Mouse (Mus musculus) right cerebral cortex, postnatal 25 days (tissue): ENCODE data around the gene Pitpnc1.

ENCODE experiments used
- DNase-seq: peaks from one replicate; pipeline ENCODE4 v3.0.0; 2022

Gene Pitpnc1

DNA sequence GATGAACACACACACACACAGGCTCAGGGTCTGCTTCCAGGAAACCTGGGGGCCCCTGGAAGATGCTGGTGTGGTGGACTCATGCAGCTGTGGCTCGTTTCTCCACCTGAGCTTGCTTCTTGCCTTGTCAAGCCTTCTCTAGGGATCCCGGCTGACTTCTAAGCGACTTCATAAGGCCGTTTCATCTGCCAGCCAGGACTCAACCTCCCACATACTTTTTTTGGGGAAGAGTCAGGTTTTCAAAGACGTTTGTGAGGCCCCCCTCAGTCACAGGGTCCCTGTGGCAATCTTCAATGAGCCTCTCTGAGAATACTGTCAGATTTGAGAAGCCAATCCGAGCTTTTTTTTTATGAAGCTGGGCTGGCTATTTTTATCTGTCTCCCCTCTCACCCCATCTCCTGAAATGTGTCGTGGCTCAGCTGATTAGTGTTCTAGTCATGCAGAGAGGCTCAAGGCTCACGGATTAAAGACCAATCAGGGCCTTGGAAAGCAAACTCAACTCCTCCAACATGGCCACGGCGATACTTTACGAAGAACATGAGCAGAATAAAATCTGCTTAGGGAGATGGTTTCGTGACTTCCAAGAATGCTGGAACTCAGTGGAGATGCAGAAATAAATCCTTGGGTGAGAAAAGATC is 247.8 kb downstream of the Pitpnc1 start:
- no peak for DNase-seq

DNA sequence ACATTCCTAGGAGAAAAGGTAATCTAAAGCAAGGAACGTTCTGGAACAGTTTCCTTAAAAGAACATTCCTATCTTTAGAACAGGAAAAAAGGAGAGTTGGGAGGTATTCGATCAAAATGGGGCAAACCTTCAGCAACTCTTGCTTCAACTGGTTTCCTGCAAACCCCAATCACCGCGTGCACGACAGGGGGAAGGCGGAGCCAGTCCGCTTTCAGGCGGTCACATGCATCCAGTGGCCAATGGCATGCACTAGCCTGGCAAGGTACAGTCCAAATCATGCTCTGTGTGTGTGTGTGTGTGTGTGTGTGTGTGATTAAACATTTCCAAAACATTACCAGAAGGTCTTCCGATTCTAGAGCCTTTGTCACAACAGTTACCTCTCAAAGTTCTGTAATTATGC is 255.4 kb downstream of the Pitpnc1 start:
- DNase-seq: no peak

DNA sequence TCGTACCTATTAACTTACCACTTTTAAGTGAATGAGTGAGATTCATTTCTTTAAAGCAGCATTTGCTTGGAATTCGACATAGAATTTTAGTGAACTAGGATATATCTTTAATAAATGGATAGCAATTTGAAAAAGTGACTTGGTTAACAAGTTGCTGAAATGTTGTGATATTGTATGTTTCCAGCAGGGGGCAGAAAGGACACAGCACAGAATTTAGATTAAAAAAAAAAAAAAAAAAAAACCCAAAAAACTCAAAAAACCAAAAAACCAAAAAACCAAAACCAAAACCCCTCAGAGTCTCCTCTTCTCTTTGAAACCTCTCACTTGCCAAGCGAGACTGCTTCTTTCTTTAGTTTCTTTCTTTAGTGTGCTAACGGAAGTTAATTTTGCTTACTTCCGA is 256.8 kb downstream of the Pitpnc1 start:
- no peak for DNase-seq

DNA sequence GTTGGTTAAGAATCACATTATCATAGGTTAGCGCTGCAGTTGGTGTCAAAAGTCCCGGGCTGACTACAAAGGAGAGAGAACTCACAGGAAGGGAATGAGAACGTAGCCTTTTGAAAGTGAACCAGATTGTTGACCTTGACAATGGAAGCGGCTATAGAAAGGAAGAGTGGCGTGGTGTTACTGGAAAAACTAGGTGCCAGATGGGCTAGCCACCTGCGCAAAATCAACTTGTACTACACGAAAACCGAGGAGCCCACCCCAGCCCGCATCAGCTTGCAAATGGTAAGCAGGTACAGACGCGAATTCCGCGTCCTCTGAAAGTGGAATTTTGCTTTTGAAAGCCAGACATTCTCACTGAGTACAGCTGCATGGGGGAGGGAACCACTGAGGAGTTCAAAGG is 260.7 kb downstream of the Pitpnc1 start:
- no peak for DNase-seq

DNA sequence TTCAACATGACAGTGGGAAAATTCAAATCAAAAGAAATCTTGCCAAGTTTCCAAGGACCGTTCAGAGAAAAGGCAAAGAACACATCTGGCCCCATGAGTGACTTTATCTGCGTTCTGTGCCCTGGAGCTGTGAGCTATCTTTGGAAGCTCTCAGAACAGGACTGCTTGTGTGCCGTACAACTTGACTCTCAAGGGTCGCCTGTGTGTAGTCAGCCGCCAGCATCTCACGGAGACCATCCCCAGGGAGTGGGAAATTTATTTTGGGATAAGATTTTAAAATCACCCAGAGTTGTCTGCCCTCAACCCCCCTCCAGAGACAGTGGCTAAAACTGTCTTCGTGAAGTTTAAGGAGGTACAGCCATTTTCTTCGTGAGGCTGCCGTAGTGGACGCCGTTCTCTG is 268.7 kb downstream of the Pitpnc1 start:
- no peak for DNase-seq

DNA sequence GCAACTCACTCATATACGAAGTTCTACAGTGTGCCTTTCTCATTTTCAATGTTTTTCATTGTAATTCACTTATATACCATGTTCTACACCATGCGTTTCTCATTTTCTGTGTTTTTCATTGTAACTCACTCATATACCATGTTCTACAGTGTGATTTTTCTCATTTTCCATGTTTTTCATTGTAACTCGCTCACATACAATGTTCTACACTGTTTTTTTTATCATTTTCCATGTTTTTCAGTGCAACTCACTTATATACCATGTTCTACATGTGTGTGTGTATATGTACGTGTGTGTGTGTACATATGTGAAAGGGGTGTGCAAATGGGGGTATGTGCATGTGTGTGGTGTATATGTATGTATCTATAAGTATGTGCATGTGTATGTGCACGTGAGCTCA is 271.2 kb downstream of the Pitpnc1 start:
- no peak for DNase-seq

DNA sequence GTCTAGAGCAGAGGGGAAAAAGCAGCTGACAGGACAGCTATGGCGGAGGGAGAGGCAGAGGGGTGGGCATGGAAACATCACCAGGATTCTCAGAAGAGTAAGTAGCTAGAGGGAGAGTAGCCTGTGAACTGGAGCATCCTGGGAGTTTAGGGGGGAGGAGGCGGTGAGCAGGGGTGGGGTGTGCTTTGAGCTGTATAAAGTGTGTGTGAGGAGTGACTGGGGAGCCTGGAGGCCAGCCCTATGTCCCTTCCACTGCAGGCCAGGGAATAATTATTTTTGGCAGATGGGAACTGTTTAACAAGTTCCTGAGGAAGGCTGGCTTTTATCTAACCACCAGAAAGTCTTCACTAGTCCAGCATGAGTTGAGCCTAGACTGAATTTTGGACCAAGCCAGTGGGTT is 275.2 kb downstream of the Pitpnc1 start:
- DNase-seq: no peak

DNA sequence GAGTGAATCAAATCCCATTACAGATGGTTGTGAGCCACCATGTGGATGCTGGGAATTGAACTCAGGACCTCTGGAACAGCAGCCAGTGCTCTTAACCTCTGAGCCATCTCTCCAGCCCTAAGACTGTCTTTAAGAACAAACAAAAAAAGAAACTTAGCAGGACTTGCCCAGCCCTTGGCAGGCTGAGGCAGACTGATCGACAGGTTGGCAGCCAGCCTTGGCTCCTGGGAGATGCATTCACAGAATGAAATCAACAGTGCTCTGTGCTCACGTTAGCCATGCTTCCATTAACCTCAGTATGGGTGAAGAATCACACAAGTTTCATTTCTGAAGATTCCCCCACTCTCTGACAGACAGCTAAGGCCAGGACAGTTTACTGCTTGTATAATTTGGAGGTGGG is 280.1 kb downstream of the Pitpnc1 start:
- DNase-seq: no peak

DNA sequence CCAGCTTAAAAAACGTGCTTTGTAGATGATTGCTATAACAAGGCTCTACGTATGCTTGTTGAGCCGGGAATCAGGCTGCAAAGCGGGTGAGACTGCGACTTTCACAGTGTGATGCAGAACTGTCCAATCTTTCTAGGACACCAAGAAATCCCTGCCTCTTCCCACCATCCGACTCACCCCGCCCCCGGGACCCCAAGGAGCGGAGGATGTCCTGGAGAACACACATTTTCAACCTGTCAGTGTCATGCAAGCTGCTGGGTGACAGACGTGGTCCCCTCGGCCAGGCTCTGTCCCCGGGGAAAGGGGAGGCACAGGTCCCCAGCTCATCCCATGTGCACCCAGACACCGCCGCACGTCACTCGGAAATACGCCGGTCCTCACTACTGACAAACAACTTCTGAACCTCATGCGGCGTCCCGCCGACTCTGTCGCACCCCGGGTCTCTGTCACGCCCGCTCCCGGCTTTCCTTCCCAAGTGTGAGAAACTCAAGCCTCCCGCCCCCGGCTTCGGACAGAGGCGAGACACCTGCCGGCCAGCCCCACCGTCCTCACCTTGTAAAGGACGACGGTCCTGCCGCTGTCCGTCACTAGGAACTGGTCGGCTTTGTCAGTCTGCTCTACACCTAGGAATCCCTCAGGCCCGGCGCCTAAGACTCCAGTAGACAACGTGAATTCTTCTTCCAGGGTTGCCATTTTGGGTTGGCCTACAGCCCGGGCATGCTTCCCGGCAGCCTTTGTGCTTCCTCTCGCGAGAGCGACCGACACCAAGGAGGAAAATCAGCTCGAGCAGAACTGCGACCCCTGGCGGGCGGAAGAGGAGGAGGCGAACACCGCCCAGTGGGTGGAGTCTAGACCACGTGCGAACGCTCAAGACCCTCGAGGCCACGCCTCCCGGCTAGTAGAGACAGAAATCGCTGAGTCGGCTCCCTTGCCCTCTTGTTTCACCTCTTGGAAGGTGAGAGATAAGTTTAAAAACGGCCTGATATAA is 281.6 kb downstream of the Pitpnc1 start, which contains the start of gene Nol11:
Gene Nol11 (minus strand): TSS at position 817 of the 988 bp plus-strand sequence.
- peak; percentile 97 for DNase-seq

DNA sequence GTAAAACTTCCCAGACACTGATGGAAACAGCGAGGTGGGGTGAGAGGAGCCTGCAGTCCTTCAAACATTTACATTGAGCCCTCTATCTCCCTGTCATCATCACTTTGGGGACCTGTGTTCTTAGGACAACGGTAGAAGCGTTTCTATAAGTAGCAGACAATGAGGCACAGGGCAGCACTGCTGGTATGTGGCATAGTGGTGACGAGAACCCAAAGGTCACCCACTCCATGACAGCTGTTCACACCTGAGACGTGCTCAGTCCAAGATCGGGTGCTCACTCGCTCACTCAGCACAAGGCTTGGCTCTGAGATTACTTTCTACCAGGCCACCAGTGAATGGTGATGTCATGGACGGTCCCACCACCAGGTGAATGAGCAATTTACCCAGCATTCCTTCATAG is 286.7 kb downstream of the Pitpnc1 start:
- no peak for DNase-seq

DNA sequence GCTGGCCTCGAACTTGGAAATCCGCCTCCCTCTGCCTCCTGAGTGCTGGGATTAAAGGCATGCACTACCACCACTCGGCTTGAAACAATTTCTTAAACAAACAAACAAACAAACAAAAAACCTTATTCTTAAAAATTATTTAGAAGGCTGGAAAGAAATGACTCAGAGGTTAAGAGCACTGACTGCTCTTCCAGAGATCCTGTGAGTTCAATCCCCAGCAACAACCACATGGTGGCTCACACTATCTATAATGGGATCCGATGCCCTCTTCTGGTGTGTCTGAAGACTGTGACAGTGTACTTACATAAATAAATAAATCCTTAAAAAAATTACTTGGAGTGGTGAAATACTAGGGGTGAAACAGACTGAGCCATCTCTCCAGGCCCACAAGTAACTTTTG is 309.3 kb downstream of the Pitpnc1 start:
- DNase-seq: no peak

DNA sequence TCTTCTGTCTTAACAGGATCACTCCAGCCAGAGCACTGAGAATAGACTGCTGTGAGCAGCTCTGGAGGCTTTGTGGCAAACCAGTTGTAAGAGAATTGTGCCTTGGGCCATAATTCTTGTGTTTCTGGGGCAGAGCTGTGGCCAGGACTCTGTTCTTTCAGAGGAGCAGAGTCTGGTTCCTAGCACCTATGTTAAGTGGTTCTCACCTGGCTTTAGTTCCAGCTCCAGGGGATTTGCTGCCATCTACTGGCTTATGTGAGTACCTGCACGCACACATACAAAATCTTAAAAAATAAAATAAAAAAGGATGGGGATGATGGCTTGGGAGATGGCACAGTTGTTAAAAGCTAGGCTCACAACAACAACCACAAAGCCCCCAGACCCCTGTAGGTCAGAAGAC is 311.5 kb downstream of the Pitpnc1 start:
- no peak for DNase-seq
